Mouse (Mus musculus) hindbrain, embryonic 16.5 days (tissue): ENCODE data around the gene Sdr9c7. TPM values are rescaled to one million over a fixed set of nuclear protein-coding genes. Genes with fewer than 3 reads are reported as not detected.
"Not testable (repeated sequence)": the region's sequence is repeated elsewhere in the genome, so short reads cannot be mapped to it uniquely, and the experiment has no call there.

ENCODE experiments used
- ATAC-seq: fragments of 200-750 bp; cut with Nextera tagmentation; 2 replicates; pipeline ENCODE4 v1.8.0; 2017; ENCODE audit warnings: moderate TSS enrichment, moderate library complexity
- H3K27ac ChIP-seq: fragments of 300-500 bp; sonication (generic); 2 replicates; pipeline ENCODE4 v1.5.1; 2014; ENCODE audit warnings: low read depth, mild to moderate bottlenecking, control low read depth, low read length, moderate library complexity
- H3K27me3 ChIP-seq: fragments of 300-500 bp; sonication (generic); replicated peaks from 2 replicates; pipeline ENCODE4 v1.6.1; 2014; ENCODE audit warnings: low read length; ENCODE audit not compliant: control insufficient read depth, insufficient read depth
- H3K36me3 ChIP-seq: fragments of 300-500 bp; sonication (generic); 2 replicates; pipeline ENCODE4 v1.6.1; 2014; ENCODE audit warnings: mild to moderate bottlenecking, low read length, moderate library complexity, mixed read lengths; ENCODE audit not compliant: control insufficient read depth, insufficient read depth
- H3K4me1 ChIP-seq: fragments of 300-500 bp; sonication (generic); 2 replicates; pipeline ENCODE4 v1.6.1; 2014; ENCODE audit warnings: low read depth, low read length; ENCODE audit not compliant: control insufficient read depth, insufficient read depth
- H3K4me2 ChIP-seq: fragments of 300-500 bp; sonication (generic); 2 replicates; pipeline ENCODE4 v1.6.1; 2014; ENCODE audit warnings: mild to moderate bottlenecking, low read length, control low read depth, moderate library complexity
- H3K4me3 ChIP-seq: fragments of 300-500 bp; sonication (generic); 2 replicates; pipeline ENCODE4 v1.5.1; 2014; ENCODE audit warnings: mild to moderate bottlenecking, low read length, control low read depth, moderate library complexity
- H3K9ac ChIP-seq: fragments of 300-500 bp; sonication (generic); 2 replicates; pipeline ENCODE4 v1.6.1; 2014; ENCODE audit warnings: low read depth, mild to moderate bottlenecking, control low read depth, low read length, moderate library complexity
- H3K9me3 ChIP-seq: fragments of 300-500 bp; sonication (generic); 2 replicates; pipeline ENCODE4 v1.6.1; 2014; ENCODE audit warnings: mild to moderate bottlenecking, low read length, moderate library complexity; ENCODE audit not compliant: control insufficient read depth
- WGBS: fragments of 180-500 bp; shearing (Covaris S2); extraction: QIAGEN DNeasy Blood & Tissue Kit; methylation state at CpG from one replicate; pipeline ENCODE4 v1.1.7; 2014; 5-methylcytosine and 5-hydroxymethylcytosine counted together
- polyA plus RNA-seq: library from polyadenylated mRNA; unstranded; fragments of >200 nt; fragmentation: Nextera tagmentation; extraction: Ambion mirVana; gene quantifications from 2 replicates; pipeline ENCODE4 v1.2.1, GENCODE M21; 2015

Sdr9c7 gene
- polyA plus RNA-seq, 1 experiment from 2014 or later = not detected

- WGBS = 86% methylated on average over 8 of the region's 8 CpGs
- Histone ChIP-seq H3K9me3 (no peaks in the 10 kb centered on the region), H3K36me3 (no peaks in the 10 kb centered on the region), H3K4me3 (no peak overlapping the region), H3K4me2 (no peak overlapping the region), H3K27ac (no peak overlapping the region), H3K27me3 (no peaks in the 10 kb centered on the region), H3K9ac (no peak overlapping the region), H3K4me1 (no peaks in the 10 kb centered on the region)
- no peak for ATAC-seq
These were observed 24.7 kb downstream of the Sdr9c7 start for GRCm38 (mm10) chr10:127923024-127923423.

- no peaks in the 10 kb centered on the region for H3K9me3 ChIP-seq
- WGBS = 64% methylated on average over 7 of the region's 7 CpGs
- no peak overlapping the region for H3K27ac ChIP-seq
- no peaks in the 10 kb centered on the region for H3K4me1 ChIP-seq
- no peaks in the 10 kb centered on the region for H3K36me3 ChIP-seq
- ATAC-seq = no peak
- H3K4me3 ChIP-seq = no peak overlapping the region
- no peak overlapping the region for H3K4me2 ChIP-seq
- H3K9ac ChIP-seq = no peak overlapping the region
- H3K27me3 ChIP-seq = no peaks in the 10 kb centered on the region
These were observed 26.5 kb downstream of the Sdr9c7 start for GRCm38 (mm10) chr10:127924597-127925378.

GRCm38 (mm10) chr10:127927737-127928136 is 29.4 kb downstream of the Sdr9c7 start:
- H3K9me3 ChIP-seq = no peaks in the 10 kb centered on the region
- 59% methylated on average over 2 of the region's 2 CpGs for WGBS
- no peaks in the 10 kb centered on the region for H3K36me3 ChIP-seq
- H3K4me2 ChIP-seq = no peak overlapping the region
- no peak overlapping the region for H3K27ac ChIP-seq
- no peaks in the 10 kb centered on the region for H3K27me3 ChIP-seq
- H3K4me1 ChIP-seq = no peaks in the 10 kb centered on the region
- ATAC-seq = no peak
- H3K9ac ChIP-seq = no peak overlapping the region
- H3K4me3 ChIP-seq = no peak overlapping the region

- Histone ChIP-seq H3K4me2 (no peak overlapping the region), H3K4me3 (no peak overlapping the region), H3K27ac (no peak overlapping the region), H3K27me3 (no peaks in the 10 kb centered on the region), H3K9me3 (no peaks in the 10 kb centered on the region), H3K4me1 (no peaks in the 10 kb centered on the region), H3K9ac (no peak overlapping the region), H3K36me3 (no peaks in the 10 kb centered on the region)
- WGBS = 68% methylated on average over 8 of the region's 8 CpGs
- ATAC-seq = no peak
These were observed 34.1 kb downstream of the Sdr9c7 start for GRCm38 (mm10) chr10:127932290-127932926.

GRCm38 (mm10) chr10:127936271-127936670 is 38.0 kb downstream of the Sdr9c7 start:
- WGBS = 71% methylated on average over 8 of the region's 8 CpGs
- Histone ChIP-seq H3K27me3 (no peaks in the 10 kb centered on the region), H3K9ac (no peak overlapping the region), H3K36me3 (no peaks in the 10 kb centered on the region), H3K4me3 (no peak overlapping the region), H3K9me3 (no peaks in the 10 kb centered on the region), H3K4me2 (no peak overlapping the region), H3K4me1 (no peaks in the 10 kb centered on the region), H3K27ac (no peak overlapping the region)
- no peak for ATAC-seq

- Histone ChIP-seq H3K4me2 (no peak overlapping the region), H3K27ac (no peak overlapping the region), H3K4me1 (no peaks in the 10 kb centered on the region), H3K36me3 (no peaks in the 10 kb centered on the region), H3K9me3 (no peaks in the 10 kb centered on the region), H3K4me3 (no peak overlapping the region), H3K9ac (no peak overlapping the region), H3K27me3 (no peaks in the 10 kb centered on the region)
- no peak for ATAC-seq
- WGBS = 87% methylated on average over 19 of the region's 19 CpGs
These were observed 38.6 kb downstream of the Sdr9c7 start for GRCm38 (mm10) chr10:127936747-127937409.

GRCm38 (mm10) chr10:127937428-127938010 is 39.2 kb downstream of the Sdr9c7 start:
- WGBS = 1% methylated on average over 2 of the region's 2 CpGs
- Histone ChIP-seq H3K9ac (no peak overlapping the region), H3K4me2 (no peak overlapping the region), H3K4me1 (no peaks in the 10 kb centered on the region), H3K4me3 (no peak overlapping the region), H3K27ac (no peak overlapping the region), H3K9me3 (no peaks in the 10 kb centered on the region), H3K36me3 (no peaks in the 10 kb centered on the region), H3K27me3 (no peaks in the 10 kb centered on the region)
- ATAC-seq = no peak

- H3K36me3 ChIP-seq, H3K4me2 ChIP-seq, H3K9me3 ChIP-seq, H3K27me3 ChIP-seq, H3K4me1 ChIP-seq, ATAC-seq, H3K9ac ChIP-seq, H3K4me3 ChIP-seq, H3K27ac ChIP-seq: not testable (repeated sequence)
- 95% methylated on average over 10 of the region's 10 CpGs for WGBS
These were observed 41.3 kb downstream of the Sdr9c7 start for GRCm38 (mm10) chr10:127939667-127940066.
